In the genomic region with DNA sequence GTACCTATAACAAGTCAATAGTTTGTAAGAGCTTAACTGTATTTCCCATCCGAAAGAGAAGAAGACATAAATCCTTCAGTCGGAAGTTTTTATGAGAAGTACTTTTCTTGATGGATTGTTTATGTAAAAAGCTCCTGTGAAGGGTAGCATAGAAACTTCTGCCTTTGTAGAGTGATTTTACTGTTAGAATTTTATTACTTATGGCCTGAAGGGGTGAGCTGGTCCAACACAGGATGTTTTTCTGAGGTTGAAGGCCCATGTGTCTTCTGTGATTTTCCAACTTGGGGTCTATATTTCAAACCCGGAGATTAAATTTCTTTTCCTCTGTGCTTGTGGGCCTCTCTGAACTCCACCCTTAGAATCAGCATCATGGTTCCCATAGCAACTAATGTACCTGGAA, we compare ENCODE assay signal across 40 mouse cellular contexts. TPM values are rescaled to one million over a fixed set of nuclear protein-coding genes. Genes with fewer than 3 reads are reported as not detected.
"Had no signal": no experiment of that assay in that cellular context is flagged by ENCODE, and none has a peak within 500 bp of the region (broad histone marks: within the 10 kb centered on the region; RNA-seq: fewer than 3 reads in every experiment).

No protein-coding gene starts in this region.

- H3K27ac ChIP-seq: heart, adult 2 months; heart, embryonic 10.5 days; heart, embryonic 13.5 days; heart, embryonic 15.5 days; hindbrain, embryonic 10.5 days; hindbrain, embryonic 12.5 days; hindbrain, embryonic 13.5 days; hindbrain, embryonic 14.5 days; hindbrain, embryonic 15.5 days; hindbrain, postnatal 0 days; intestine, embryonic 15.5 days; layer of hippocampus, adult 2 months; left cerebral cortex, adult 2 months had no signal

- H3K9me3 ChIP-seq: heart, embryonic 10.5 days; heart, embryonic 12.5 days; heart, embryonic 13.5 days; heart, embryonic 15.5 days; hindbrain, embryonic 10.5 days; hindbrain, embryonic 12.5 days; hindbrain, embryonic 13.5 days; hindbrain, embryonic 15.5 days; intestine, embryonic 15.5 days had no signal

- ATAC-seq: hindbrain, embryonic 16.5 days; hindbrain, postnatal 0 days; inflammation-experienced regulatory T-cells, adult 6 months; intestine, embryonic 15.5 days; intestine, embryonic 16.5 days; intestine, postnatal 0 days had no signal

- H3K9ac ChIP-seq: heart, embryonic 12.5 days; heart, embryonic 13.5 days; heart, embryonic 15.5 days; hindbrain, embryonic 12.5 days; hindbrain, embryonic 13.5 days; hindbrain, embryonic 14.5 days; hindbrain, embryonic 15.5 days; intestine, embryonic 15.5 days had no signal

- H3K4me2 ChIP-seq: heart, embryonic 11.5 days; heart, embryonic 12.5 days; heart, embryonic 15.5 days; hindbrain, embryonic 12.5 days; hindbrain, embryonic 13.5 days; hindbrain, embryonic 14.5 days; hindbrain, embryonic 15.5 days; intestine, embryonic 15.5 days had no signal

- H3K36me3 ChIP-seq: heart, embryonic 10.5 days; heart, embryonic 12.5 days; heart, embryonic 13.5 days; heart, embryonic 15.5 days; hindbrain, embryonic 10.5 days; hindbrain, embryonic 12.5 days; hindbrain, embryonic 13.5 days; hindbrain, embryonic 15.5 days; intestine, embryonic 15.5 days had no signal

- H3K27me3 ChIP-seq: heart, embryonic 12.5 days; heart, embryonic 13.5 days; heart, embryonic 15.5 days; hindbrain, embryonic 12.5 days; hindbrain, embryonic 13.5 days; hindbrain, embryonic 15.5 days; intestine, embryonic 15.5 days had no signal

- H3K4me3 ChIP-seq: heart, adult 2 months; heart, embryonic 10.5 days; heart, embryonic 12.5 days; heart, embryonic 13.5 days; heart, embryonic 15.5 days; hindbrain, embryonic 10.5 days; hindbrain, embryonic 12.5 days; hindbrain, embryonic 13.5 days; hindbrain, embryonic 15.5 days; intestine, embryonic 15.5 days; layer of hippocampus, adult 2 months; left cerebral cortex, adult 2 months had no signal

- DNase-seq: heart, adult 18-20 months; heart, adult 2 months; heart, postnatal 10 days; heart, postnatal 14 days; heart, postnatal 36 days; heart, postnatal 4 days; kidney, adult 11 months; kidney, adult 8-10 months; kidney, postnatal 10 days; kidney, postnatal 14 days; kidney, postnatal 25 days; kidney, postnatal 36 days; kidney, postnatal 4 days; layer of hippocampus, adult 9-11 months; layer of hippocampus, postnatal 36 days had no signal

- H3K4me1 ChIP-seq: hindbrain, embryonic 10.5 days; hindbrain, embryonic 12.5 days; hindbrain, embryonic 13.5 days; hindbrain, embryonic 15.5 days; intestine, embryonic 15.5 days had no signal

RNA-seq across cellular contexts. Expression of gene Gm11042, which starts 26.5 kb away (rescaled TPM):
- polyA plus RNA-seq: heart, adult 2 months; heart, embryonic 10.5 days; heart, embryonic 11.5 days; heart, embryonic 12.5 days; heart, embryonic 13.5 days; heart, embryonic 14.5 days; heart, embryonic 15.5 days; heart, embryonic 16.5 days; heart, postnatal 0 days; hindbrain, embryonic 10.5 days; hindbrain, embryonic 11.5 days; hindbrain, embryonic 12.5 days; hindbrain, embryonic 13.5 days; hindbrain, embryonic 14.5 days; hindbrain, embryonic 15.5 days; hindbrain, embryonic 16.5 days; hindbrain, postnatal 0 days; inflammation-experienced regulatory T-cells, adult 6 months; intestine, embryonic 14.5 days; intestine, embryonic 15.5 days; intestine, embryonic 16.5 days; intestine, postnatal 0 days; kidney, embryonic 16.5 days; large intestine, adult 2 months had no signal
